Mouse (Mus musculus) CH12F3 (cell line): ENCODE measurements around the gene Mast1.

ENCODE experiments used
- in situ Hi-C: fragments of 300-500 bp; cut with MboI; formaldehyde crosslinking; loops from 2 replicates; pipeline ENCODE4 v1.14.3; 2020; ENCODE audit warnings: low sequenced_read_pairs

The Mast1 gene

DNA sequence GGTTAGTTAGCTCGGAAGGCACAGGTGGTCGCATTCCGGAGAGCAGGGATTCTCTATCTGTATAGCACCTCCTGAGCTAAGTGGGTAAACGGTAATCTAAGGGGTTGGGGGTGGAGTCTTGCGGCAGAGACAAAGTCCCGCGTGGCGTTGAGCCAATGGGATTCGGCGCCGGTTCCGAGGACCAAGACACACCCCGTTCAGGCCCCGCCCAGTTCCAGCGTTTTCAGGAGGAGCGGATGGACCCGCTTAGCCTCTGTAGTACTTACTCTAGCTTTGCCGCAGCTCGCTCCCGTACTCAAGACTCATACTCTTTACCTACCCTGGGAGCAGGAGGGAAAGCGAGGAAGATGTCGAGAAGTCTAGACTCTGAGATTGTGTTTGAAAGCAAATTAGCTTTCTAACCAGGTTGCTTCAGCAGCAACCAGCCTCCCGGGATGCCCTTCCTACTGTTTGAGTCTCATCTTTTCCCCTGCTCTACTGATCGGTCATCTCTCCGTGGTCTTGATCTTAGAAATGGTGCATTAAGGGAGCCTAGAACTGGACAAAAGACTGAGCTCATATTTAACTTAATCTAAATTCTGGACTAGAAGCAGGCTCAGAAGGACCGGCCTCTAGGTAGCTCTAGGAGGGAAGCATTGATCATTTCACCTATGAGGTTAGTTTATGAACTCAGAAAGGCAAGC, 7.5 kb upstream of the Mast1 start:
- in situ Hi-C loops, result no loop called here

DNA sequence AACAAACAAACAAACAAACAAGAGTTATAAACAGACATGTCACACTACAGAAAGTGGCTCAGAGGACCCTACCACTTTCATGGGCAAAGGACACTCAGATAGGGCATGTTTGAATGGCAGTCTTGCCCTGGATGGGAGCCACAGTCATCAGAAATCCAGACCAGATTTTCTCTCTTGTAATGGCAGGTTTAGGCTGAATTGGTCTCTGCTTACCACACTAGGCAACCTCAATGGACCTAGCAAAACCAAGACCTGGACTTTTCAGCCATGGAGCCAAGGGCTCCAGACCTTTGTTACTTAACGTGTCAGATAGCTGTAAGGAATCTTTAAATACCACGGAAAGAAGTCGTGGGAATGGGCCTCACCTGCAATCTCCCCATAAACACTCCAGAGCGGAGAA, 6.5 kb upstream of the Mast1 start:
- in situ Hi-C loops, result no loop called here

DNA sequence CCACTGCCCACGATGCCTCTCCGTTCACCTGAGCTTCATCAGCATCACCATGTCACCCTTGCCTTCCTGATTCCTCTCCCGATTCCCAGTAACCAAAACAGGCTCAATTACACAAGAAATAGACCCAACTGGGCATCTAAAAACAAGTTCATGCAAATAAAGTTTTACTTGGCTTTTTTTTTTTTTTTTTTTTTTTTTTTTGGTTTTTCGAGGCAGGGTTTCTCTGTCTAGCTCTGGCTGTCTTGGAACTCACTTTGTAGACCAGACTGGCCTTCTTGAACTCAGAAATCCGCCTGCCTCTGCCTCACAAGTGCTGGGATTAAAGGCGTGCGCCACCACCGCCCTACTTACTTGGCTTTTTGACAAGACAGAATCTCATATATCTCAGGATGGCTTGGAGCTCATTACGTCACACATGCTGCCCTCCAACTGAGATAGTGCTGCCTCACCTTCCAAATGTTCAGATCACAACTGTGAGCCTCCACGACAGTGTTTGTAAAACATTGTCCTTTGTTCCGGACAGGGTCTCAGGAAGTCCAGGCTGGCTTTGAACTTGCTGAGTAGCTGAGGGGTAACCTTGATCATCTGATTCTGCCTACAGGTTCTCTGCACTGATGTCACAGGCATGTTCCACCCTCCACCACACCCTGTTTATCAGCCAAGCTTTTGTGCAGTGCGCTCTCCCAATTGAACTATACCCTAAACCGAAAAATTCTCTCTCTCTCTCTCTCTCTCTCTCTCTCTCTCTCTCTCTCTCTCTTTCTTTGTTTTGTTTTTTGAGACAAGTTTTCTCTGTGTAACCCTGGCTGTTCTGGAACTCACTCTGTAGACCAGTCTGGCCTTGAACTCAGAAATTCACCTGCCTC, 694 bp upstream of the Mast1 start:
- in situ Hi-C loops, result no loop called here

DNA sequence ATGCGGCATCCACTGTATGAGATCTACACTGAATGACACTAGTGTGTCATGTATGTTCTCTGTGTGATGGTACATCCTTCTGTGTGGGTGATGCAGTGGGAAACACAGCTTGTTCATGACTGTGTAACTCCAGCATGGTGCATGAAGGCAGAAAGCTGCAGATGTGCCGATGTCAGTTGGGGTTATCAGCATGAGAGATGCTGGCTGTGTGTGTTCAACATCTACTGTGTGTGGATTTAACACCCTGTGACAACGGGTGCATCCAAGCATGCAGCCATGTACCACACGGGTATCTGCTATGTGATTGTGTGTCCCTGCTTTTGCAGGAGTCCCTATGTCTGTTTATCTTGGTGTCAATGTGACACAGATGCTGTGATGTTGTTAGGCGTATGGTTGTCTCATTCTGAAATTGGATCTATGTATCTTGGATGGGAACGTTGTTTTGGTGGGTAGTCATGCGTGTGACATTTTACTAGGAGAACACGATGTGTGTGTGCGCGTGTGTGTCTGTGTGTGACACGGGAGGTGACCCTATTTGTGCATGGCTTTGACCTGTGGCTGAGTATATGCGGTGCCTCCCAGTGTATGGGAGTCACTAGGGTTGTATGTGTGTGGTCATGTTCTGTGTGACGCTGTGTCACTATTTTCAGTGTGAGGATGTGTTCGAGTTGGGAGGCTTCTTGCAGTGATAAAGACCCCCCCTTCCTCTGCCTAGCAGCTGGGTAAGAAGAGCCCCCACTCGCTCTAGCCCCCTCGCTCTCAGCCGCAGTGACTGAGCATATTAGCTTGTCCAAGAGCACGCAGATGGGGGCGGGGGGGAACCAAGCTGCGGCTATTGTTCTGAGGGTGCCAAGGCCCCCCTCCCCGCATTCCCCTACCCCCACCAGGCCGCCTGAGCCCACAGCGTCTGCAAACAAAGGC, 858 bp downstream of the Mast1 start:
- in situ Hi-C loops, result no loop called here

DNA sequence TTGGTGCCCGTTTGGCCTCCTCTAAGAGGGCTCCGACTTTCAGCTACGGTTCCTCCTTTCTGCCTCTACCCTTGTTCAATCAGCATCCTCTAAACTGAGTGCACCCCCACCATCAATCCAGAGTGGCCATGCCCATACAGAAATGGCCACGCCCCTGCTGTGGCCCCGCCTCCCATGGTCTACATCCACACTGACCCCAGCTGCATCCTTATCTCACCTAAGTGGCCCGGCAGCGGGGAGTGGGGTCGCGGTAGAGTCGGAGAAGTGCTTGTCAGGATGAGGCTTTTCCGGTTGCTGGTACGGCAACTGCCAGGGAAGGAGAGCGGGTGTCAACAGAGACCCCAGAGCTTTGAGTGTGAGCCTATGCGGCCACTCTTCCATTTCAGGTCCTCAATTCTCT, 1.7 kb downstream of the Mast1 start:
- in situ Hi-C loops, result no loop called here

DNA sequence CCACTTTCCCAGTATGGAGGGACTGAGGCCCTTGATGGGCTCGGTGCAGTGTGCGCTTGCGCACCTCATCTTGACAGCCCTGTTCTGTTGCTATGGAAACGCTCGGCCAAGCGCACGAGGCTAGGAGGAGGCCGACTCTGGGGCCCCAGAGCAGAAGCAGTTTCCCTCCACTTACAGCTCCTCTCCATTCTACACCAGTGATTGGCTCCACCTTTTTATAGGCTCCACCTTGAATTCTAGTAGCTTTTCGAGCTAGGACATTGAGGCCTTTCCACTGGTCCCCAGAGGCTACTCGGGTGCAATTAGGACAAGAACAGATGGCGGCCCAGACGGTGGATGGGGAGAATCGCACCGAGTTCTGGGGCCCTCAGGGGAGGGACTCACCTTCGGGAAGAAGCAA, 2.3 kb downstream of the Mast1 start:
- in situ Hi-C loops, result no loop called here

DNA sequence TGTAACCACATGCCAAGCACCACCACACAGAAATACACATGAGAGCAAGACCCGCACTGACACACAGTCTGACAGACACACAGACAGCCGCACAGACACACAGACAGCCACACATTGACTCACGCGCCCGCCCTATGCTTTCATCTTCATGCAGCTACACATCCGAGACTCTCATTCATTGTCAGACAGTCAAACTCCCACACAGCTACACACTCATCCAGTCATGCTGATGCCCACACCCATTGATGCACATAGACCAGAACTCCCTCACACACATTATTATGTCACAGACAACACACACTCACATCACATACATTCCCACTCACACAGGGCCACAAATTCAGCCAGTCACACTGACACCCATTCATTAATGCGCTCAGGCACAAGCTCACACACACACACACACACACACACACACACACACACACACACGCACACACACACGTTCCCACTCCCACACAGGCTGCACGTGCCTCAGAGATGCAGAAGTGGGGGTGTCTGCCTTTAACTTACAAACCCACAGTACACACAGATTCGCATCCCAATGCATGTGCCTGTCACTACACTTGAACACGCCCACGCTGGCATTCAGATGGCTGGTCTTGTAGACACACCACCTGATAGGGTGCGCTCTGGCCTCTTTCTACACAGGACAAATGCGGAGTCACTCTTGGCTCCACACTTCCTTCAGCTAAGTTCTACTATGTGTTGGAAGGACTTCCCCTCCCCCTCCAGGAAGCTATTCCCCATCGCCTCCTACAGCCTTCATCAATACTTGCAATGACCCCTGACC, 3.2 kb downstream of the Mast1 start:
- in situ Hi-C loops, result no loop called here

DNA sequence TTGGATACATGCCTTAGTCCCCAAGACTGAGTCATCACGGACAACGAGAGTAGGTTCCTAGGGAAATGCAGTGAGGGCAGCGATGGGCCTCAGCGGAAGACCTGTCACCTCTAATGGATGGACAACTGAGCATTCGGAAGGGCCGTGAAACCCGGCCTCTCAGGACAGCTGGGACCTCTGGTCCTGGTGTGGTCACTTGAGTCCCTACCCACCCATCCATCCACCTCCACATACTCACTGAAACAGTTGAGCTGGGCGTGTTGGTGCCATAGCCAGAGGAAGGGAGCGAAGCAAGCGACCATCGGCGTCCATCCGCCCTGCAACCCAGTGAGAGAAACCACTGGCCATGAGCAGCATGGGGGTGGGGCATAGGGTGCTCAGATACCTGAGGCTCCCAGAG, 6.6 kb downstream of the Mast1 start:
- in situ Hi-C loops, result no loop called here

DNA sequence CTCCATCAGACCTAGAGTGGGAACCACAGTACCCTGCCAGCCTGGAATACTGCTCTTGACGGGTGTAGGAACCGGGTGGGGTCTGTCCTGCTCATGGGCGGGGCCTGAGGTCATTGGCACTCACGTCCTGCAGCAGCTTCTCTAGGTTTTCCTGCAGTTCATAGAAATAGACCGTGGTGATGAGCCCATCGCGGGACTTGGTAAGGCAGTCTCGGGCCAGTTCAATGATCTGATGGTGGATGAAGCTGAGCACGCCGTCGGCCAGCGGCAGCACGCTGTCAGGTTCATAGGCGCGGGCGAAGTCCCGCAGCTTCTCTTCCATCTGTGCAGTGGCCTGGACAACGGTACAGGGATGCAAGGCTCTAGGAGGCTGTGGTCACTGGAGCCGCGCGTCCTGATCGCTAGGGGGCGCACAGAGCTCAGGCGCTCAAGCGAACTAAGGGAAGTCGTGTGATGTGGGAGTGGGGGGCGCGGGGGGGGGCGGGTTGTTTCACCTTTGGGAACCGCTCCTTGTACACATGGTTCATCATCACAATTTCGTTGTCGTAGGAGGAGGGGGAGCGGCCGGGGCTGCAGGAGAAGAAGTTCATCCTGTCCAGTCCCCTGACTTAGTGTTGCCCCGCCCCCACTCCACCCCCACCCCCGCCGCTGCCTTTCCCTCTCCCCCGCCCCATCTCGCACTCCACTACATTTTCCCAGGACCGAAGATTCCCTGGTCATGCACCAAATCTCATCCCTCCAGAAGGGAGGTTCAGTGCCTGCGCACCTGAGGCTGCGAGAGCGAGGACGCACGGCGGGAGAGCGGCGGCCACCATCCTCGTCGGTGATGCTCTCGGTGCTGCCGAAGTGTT, 8.5 kb downstream of the Mast1 start:
- in situ Hi-C loops, result no loop called here

DNA sequence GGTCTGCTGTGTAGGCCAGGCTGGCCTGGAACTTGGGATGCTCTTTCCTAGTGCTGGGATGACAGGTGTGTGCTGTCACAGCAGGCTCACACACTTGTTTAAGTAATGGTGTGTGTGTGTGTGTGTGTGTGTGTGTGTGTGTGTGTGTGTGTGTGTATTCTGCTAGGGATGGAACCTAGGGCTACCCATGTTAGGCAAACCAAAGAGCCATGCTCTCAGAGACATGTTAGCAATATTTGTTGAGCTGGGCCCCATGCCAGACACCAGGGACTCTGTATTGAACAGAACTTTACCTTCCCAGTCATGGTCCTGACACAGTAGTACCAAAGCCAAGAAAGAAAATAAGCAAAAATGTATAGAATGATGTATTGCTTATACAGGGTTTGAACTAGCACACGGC, 9.6 kb downstream of the Mast1 start:
- in situ Hi-C loops, result no loop called here

DNA sequence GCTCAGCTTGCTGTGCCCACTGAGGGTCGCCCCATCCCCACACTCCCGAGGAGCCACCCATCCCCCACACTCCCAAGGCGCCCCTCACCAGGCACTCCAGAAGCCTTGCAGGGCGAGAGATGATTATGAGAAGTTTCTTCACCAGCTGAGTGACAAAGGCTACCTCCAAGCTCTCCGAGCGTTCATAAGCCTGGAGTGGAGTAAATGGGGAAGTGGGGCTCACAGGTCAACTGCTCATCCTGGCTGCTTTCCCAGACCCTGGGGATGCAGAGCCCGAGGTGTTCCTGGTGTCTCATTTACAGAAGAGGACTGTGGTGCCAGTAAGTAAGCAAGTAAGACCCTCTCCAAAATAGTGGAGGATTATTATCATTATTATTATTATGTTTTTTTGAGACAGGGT, 11.6 kb downstream of the Mast1 start:
- in situ Hi-C loops, result no loop called here

DNA sequence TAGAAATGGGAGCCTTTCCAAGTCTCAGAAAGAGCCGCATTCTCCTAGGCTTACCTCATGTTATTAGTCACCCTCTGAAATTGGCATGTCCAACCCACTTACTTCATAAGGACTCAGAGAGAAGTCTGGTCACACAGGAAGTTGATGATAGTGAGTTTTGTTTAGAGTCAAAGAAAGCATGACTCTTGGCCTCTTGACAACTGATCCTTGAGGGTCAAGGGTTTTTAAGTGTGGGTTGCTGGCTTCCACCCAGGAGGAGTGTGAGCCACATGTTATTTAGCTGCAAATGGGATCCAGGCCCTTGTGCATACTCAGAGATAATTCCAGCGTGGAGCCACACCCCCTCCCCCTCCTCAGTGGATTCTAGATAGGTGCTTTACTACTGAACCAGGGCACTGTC, 15.6 kb downstream of the Mast1 start:
- in situ Hi-C loops, result no loop called here

DNA sequence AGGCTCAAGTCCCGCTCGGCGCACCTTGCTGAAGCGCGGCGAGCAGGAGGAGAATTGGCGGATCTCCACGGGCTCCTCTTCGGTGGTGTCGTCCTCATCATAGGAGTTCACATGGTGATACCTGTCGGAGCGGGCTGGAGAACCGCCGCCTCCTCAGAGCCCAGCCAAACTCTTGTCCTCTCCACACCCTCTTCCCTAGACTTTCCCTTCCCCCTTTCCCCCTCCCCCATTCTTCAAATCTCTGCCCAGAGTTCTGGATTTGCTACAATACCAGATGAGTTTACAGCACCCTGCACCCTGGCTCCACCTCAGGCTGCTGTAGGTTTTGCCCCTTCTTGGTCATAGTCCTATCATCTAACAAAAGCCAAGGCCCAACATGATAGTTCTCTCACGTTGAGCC, 18.5 kb downstream of the Mast1 start:
- in situ Hi-C loops, result no loop called here

DNA sequence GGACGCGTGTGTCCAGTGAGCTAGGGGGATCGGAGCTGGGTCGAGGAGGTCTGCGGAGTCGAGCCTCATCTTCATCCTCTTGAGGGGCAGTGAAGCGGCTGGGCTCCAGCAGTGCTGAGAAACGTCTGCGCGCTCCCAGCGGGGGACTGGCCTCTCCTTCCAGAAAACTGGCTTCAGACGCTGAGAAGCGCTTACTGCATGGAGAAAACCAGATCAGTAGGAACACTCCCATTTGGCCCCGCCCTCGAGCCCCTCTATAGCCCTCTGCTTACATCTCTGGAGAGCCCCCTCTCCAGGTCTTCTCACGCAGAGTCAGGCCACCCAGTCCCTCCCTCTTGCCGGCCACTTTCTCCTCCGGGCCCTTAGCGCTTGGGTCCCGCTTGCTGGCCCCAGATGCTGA, 19.4 kb downstream of the Mast1 start:
- in situ Hi-C loops, result no loop called here

DNA sequence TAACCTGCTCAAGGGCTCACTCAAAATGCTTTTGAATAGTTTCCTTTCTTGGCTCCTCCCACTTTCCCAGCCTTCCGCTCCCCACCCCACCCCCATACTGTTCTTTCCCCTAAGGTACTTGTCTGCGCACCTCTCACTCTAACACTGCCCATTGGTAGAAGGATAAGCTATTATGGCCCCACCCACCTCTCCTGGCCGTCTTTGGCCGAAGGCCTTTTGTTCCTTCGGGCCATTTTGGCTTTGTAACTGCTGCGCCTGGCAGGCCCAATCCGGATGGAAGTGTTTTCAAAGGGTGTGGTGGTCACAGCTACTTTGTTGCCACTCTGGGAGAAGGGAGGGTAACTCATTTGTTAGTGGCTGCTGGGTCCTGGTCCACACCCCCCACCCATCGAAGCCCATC, 21.9 kb downstream of the Mast1 start:
- in situ Hi-C loops, result no loop called here

DNA sequence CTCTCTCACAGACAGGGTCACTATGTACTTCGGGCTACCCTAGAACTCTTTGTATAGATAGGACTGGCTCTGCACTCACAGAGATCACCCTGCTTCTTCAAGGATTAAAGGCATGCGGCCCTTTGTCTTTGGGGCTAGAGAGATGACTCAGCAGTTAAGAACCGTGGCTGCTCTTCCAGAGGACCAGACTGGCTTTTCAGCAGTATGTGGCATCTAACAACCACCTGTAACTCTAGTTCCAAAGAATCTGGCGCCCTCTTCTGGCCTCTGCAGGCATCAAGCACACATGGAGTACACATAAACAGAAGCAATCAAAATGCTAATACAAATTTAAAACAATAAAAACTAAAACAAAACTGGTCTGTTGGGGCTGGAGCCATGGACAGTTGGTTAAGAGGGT, 23.2 kb downstream of the Mast1 start:
- in situ Hi-C loops, result no loop called here

DNA sequence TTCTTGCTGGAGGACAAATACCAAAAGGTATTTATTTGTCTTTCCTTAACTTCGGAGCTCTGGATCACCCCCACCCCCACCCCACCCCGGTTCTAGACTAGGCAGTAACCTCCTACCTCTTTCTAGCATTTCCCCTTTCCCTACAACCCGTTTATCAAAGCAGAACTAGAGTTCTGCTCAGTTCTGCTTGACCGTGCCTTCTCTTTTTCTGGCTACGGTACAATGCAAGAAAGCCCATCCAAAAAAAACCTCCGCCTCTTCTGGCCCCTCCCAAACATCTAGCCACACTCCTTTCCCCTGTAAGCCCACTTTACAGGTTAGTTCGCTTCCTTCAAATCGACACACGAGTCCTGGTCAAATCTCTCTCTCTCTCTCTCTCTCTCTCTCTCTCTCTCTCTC, 23.7 kb downstream of the Mast1 start:
- in situ Hi-C loops, result no loop called here

DNA sequence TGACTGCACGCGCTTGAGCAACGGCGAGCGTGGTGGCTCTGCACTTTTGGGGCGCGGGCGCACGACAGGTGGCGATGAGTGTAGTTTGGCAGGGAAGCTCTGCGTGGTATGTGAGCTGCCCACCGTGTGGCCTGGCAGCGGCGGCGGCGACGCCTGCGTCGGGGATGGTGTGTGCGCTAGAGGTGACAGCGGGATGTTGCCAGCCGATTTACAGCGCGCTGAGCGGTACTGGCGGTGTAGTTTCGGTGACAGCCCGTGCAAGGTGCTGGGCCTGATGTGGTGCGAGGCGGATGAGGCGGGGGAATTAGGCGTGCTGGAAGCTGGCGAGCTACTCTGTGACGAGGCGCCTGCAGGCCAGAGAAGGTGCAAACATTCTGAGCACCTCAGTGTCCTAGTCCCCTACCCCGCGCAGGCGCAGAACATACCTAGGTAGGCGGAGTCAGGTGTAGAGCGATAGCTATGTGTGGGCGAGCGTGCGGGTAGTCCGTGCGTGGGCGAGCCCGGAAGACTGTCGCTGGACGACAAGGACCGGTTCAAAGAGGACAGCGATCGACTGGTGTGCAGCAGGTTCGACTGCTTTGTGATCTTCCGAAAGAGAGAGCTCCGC, 24.2 kb downstream of the Mast1 start:
- in situ Hi-C loops, result no loop called here

DNA sequence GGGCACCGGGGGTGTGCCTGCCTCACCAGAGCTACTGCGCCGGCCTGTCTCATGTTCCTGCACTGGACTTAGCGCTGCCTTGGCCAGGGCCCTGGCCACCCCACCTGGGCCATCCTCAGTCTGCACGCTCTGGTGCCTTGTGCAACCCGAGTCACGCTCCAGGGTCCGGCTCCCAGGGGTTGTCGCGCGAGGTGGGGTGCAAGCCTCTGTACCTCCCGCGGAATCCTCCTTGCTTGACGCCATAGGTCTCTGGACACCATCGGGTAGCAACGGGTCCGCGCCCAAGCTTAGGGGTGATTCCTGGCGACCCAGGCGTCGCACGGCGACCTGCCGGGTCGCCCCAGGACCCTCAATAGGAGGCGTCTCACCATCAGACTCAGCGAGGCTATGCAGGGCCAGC, 24.8 kb downstream of the Mast1 start:
- in situ Hi-C loops, result no loop called here
